Mouse (Mus musculus) heart, postnatal 0 days (tissue): ENCODE data around the gene Caskin2.

Source experiments
- CTCF ChIP-seq: IDR thresholded peaks from 2 replicates; pipeline ENCODE4 v1.5.1; 2016; ENCODE audit warnings: antibody characterized with exemption, control low read depth, low read depth
- EP300 ChIP-seq: IDR thresholded peaks from 2 replicates; pipeline ENCODE4 v1.6.1; 2016; ENCODE audit warnings: antibody characterized with exemption, low read depth

DNA sequence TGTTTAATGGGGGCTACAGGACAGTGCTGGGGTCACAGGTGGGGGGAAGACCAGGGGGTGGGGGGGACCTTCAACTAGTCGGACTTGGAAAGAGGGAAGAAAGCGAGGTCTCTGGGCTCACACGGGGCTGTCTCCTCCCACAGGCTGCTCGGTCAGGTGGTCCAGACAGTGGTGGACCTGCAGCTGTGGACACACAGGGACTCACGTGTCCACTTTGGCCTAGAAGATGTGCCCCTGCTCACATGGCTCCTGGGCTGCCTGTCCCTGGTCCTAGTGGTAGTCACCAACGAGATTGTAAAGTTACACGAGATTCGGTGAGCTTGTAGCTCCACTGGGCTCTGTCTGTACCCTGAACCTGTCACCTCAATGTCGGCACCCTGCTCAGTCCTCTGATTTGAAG, 15.8 kb downstream of the Caskin2 start:
- TF ChIP-seq CTCF (no peak), EP300 (no peak)
